Mouse (Mus musculus) liver, postnatal 0 days (tissue): ENCODE results near the gene Gm13276. TPM values are rescaled to one million over a fixed set of nuclear protein-coding genes. Genes with fewer than 3 reads are reported as not detected.
"Not testable (repeated sequence)": the region's sequence is repeated elsewhere in the genome, so short reads cannot be mapped to it uniquely, and the experiment has no call there.

Experiments used
- ATAC-seq: fragments of 200-750 bp; cut with Nextera tagmentation; 2 replicates; pipeline ENCODE4 v1.8.0; 2017; ENCODE audit warnings: mild to moderate bottlenecking, moderate library complexity
- DNase-seq: peaks from one replicate; pipeline ENCODE4 v3.0.0-alpha.2; 2016
- H3K27ac ChIP-seq: fragments of 300-500 bp; sonication (generic); 2 replicates; pipeline ENCODE4 v1.5.1; 2014; ENCODE audit warnings: antibody characterized with exemption, moderate library complexity, mild to moderate bottlenecking, low read depth
- H3K27me3 ChIP-seq: fragments of 300-500 bp; sonication (generic); 2 replicates; pipeline ENCODE4 v1.6.1; 2014; ENCODE audit warnings: low read length, control low read depth, mixed read lengths; ENCODE audit not compliant: insufficient read depth
- H3K36me3 ChIP-seq: fragments of 300-500 bp; sonication (generic); replicated peaks from 2 replicates; pipeline ENCODE4 v1.6.1; 2014; ENCODE audit warnings: mild to moderate bottlenecking, control low read depth, low read length, moderate library complexity, mixed read lengths; ENCODE audit not compliant: insufficient read depth
- H3K4me1 ChIP-seq: fragments of 300-500 bp; sonication (generic); 2 replicates; pipeline ENCODE4 v1.6.1; 2014; ENCODE audit warnings: antibody characterized with exemption, mild to moderate bottlenecking, control low read depth; ENCODE audit not compliant: insufficient read depth
- H3K4me2 ChIP-seq: fragments of 300-500 bp; sonication (generic); 2 replicates; pipeline ENCODE4 v1.6.1; 2014; ENCODE audit warnings: low read depth, mild to moderate bottlenecking, low read length, moderate library complexity, mixed read lengths
- H3K4me3 ChIP-seq: fragments of 300-500 bp; sonication (generic); 2 replicates; pipeline ENCODE4 v1.5.1; 2014; ENCODE audit warnings: low read depth, low read length
- H3K9ac ChIP-seq: fragments of 300-500 bp; sonication (generic); replicated peaks from 2 replicates; pipeline ENCODE4 v1.6.1; 2014; ENCODE audit warnings: mild to moderate bottlenecking, moderate library complexity
- H3K9me3 ChIP-seq: fragments of 300-500 bp; sonication (generic); 2 replicates; pipeline ENCODE4 v1.6.1; 2016; ENCODE audit warnings: mild to moderate bottlenecking, control low read depth, low read length, mixed read lengths
- CTCF ChIP-seq: sonication (generic); IDR thresholded peaks from 2 replicates; pipeline ENCODE4 v1.5.1; 2016; ENCODE audit warnings: antibody characterized with exemption, low read depth
- EP300 ChIP-seq: IDR thresholded peaks from 2 replicates; pipeline ENCODE4 v1.6.1; 2016; ENCODE audit warnings: antibody characterized with exemption, low read depth, mild to moderate bottlenecking
- WGBS: fragments of 180-500 bp; shearing (Covaris S2); extraction: QIAGEN DNeasy Blood & Tissue Kit; methylation state at CpG from one replicate; pipeline ENCODE4 v1.1.7; 2014; ENCODE audit not compliant: insufficient replicate concordance; 5-methylcytosine and 5-hydroxymethylcytosine counted together
- polyA plus RNA-seq: library from polyadenylated mRNA; unstranded; fragments of >200 nt; fragmentation: Nextera tagmentation; extraction: Ambion mirVana; gene quantifications from 2 replicates; pipeline ENCODE4 v1.2.1, GENCODE M21; 2015

Gm13276 gene
- polyA plus RNA-seq = not detected in 2 replicates

- H3K9ac ChIP-seq, ATAC-seq, DNase-seq, H3K27ac ChIP-seq, H3K9me3 ChIP-seq, H3K4me1 ChIP-seq, H3K36me3 ChIP-seq, H3K27me3 ChIP-seq, H3K4me3 ChIP-seq, H3K4me2 ChIP-seq: not testable (repeated sequence)
- no CpG with 5 or more reads among the region's 27 CpGs for WGBS
These were observed at the start of gene Gm13276 for GRCm38 (mm10) chr4:88785409-88785808. Gm13276 (plus strand) TSS chr4:88785709.

- TF ChIP-seq CTCF = peak; percentile 92
- no peak for TF ChIP-seq EP300
- Histone ChIP-seq H3K4me1 (no peaks in the 10 kb centered on the region), H3K27ac (no peak overlapping the region), H3K9ac (no peak overlapping the region), H3K4me3 (no peak overlapping the region), H3K4me2 (no peak overlapping the region), H3K9me3 (no peaks in the 10 kb centered on the region), H3K27me3 (no peaks in the 10 kb centered on the region), H3K36me3 (no peaks in the 10 kb centered on the region)
- DNase-seq (peak; percentile 87), ATAC-seq (no peak; the same call in 1 of the 2 replicates)
- WGBS = 2% methylated on average over 2 of the region's 2 CpGs
These were observed 47.0 kb upstream of the Gm13276 start for GRCm38 (mm10) chr4:88738480-88738879.

DNA sequence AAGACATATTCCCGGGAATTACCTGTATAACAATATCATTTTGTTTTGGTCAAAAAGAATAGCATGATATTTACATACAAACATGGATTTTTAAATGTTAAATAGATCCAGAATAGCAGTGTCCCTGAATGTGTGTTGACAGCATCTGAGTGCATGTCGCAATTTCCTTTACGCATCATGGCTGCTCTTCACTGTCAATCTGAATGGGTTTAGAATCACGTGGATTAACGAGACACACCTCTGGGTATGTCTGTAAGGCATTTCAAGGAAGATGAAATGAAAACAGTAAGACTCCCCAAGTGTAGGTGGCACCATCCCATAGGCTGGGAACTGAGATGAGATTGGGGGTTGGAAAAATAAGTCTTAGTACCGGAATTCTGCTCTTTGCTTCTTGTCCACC is 46.5 kb upstream of the Gm13276 start:
- no peak for DNase-seq
- ATAC-seq = no peak
- Histone ChIP-seq H3K27me3 (no peaks in the 10 kb centered on the region), H3K9me3 (no peaks in the 10 kb centered on the region), H3K9ac (no peak overlapping the region), H3K4me2 (no peak overlapping the region), H3K27ac (no peak overlapping the region), H3K4me1 (no peaks in the 10 kb centered on the region), H3K36me3 (no peaks in the 10 kb centered on the region), H3K4me3 (no peak overlapping the region)
- 75% methylated on average over 6 of the region's 6 CpGs for WGBS
- TF ChIP-seq CTCF (no peak), EP300 (no peak)

GRCm38 (mm10) chr4:88741426-88741825 is 44.1 kb upstream of the Gm13276 start:
- Histone ChIP-seq H3K9me3 (no peaks in the 10 kb centered on the region), H3K4me2 (no peak overlapping the region), H3K27ac (no peak overlapping the region), H3K4me3 (no peak overlapping the region), H3K27me3 (no peaks in the 10 kb centered on the region), H3K36me3 (no peaks in the 10 kb centered on the region), H3K9ac (no peak overlapping the region), H3K4me1 (no peaks in the 10 kb centered on the region)
- ATAC-seq = no peak
- DNase-seq = no peak
- WGBS = 44% methylated on average over 4 of the region's 4 CpGs
- TF ChIP-seq CTCF = no peak
- TF ChIP-seq EP300 = no peak

DNA sequence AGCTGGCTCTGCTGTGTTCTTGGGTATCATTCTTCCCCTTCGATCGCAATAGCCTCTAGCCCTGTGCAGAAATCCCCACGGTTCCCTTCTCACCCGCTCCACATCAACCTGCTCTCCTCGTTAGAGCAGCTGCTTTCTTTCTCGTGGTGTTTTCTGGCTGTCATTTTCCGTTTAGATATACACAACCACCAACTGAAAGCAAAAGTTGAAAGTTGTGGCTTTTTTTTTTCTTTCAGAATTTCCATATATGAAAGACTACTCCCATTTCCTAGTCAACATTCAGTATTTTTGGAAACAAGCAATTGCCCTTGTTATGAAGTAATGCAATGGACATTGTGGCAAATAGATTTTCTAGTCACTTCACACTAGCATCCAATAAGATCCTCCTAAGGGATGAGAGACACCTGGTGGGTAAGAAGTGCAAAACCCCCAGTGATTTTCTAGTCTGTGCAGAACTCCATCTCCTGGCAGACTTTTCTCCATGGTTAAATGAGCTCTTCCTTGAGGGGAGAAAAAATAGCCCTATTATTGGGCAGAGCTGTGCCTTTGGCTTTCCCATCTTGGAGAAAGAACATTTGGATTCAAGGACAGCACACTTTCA is 42.6 kb upstream of the Gm13276 start:
- DNase-seq = no peak

DNA sequence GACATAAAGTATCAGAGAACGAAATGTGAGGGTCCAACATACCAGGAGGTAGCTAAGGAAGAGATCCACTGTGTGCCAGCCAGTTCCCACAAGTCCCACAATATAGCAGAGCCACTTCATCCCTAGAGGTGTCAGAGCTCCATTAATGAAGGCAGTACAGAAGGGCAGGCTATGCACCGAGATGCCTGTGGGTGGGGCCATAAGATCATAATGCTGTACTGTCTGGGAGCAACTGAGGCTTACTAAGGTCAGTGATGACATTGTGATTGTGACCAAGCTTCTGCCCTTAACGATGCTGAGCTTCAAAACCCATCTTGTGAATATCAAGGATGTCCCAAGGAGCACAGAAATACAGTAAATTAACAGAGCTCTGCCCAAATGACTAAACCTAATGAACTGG is 41.3 kb upstream of the Gm13276 start:
- WGBS = 58% methylated on average over 3 of the region's 3 CpGs

More for the DNA sequence above, 42.6 kb upstream of the Gm13276 start:
- Histone ChIP-seq H3K9me3 (no peaks in the 10 kb centered on the region), H3K27ac (no peak overlapping the region), H3K4me2 (no peak overlapping the region), H3K27me3 (no peaks in the 10 kb centered on the region), H3K4me3 (no peak overlapping the region), H3K36me3 (no peaks in the 10 kb centered on the region), H3K9ac (no peak overlapping the region), H3K4me1 (no peaks in the 10 kb centered on the region)
- ATAC-seq = no peak
- 44% methylated on average over 7 of the region's 7 CpGs for WGBS
- TF ChIP-seq CTCF = peak; percentile 20; the same call in 1 of the 2 replicates
- TF ChIP-seq EP300 = no peak

DNA sequence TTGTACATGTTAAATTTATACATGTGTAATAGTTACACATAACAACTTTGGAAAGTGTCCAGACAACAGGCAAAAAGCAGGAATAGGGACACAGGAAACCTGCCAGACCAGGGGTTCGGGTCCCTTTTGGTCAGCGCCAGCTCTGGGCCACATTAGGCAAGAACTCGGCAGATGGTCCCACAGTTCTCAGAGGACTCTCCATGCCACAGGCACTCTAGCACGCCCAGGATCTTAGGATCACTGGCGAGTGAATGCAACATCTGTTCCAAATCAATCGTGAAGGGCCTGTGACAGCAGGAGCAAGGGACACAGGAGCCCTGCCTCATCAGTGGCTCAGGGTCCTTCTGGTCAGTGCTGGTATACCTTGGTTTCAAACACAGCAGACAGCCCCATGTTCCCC is 35.6 kb upstream of the Gm13276 start:
- H3K4me1 ChIP-seq = no peaks in the 10 kb centered on the region
- WGBS = 77% methylated on average over 6 of the region's 6 CpGs
- no peaks in the 10 kb centered on the region for H3K27me3 ChIP-seq
- no peaks in the 10 kb centered on the region for H3K9me3 ChIP-seq
- TF ChIP-seq EP300 (no peak), CTCF (no peak)
- H3K9ac ChIP-seq = no peak overlapping the region
- no peak for DNase-seq
- no peak overlapping the region for H3K27ac ChIP-seq
- H3K36me3 ChIP-seq = no peaks in the 10 kb centered on the region
- no peak overlapping the region for H3K4me2 ChIP-seq
- H3K4me3 ChIP-seq = no peak overlapping the region
- ATAC-seq = no peak

More for the DNA sequence above, 41.3 kb upstream of the Gm13276 start:
- H3K9ac ChIP-seq = no peak overlapping the region
- TF ChIP-seq EP300 (no peak), CTCF (peak; percentile 44)
- DNase-seq (no peak), ATAC-seq (no peak)
- H3K4me2 ChIP-seq = no peak overlapping the region
- H3K27me3 ChIP-seq = no peaks in the 10 kb centered on the region
- H3K4me3 ChIP-seq = no peak overlapping the region
- no peaks in the 10 kb centered on the region for H3K36me3 ChIP-seq
- no peaks in the 10 kb centered on the region for H3K9me3 ChIP-seq
- H3K27ac ChIP-seq = no peak overlapping the region
- no peaks in the 10 kb centered on the region for H3K4me1 ChIP-seq
